Mouse (Mus musculus): Measurements from ENCODE around the gene Zfp386. TPM values are rescaled to one million over a fixed set of nuclear protein-coding genes. Genes with fewer than 3 reads are reported as not detected.
A peak's percentile ranks its signal among the peaks of the same experiment; 100 is the strongest.

Gene Zfp386
- polyA plus RNA-seq, 1 experiment from 2014 or later: 38.0 TPM

DNA sequence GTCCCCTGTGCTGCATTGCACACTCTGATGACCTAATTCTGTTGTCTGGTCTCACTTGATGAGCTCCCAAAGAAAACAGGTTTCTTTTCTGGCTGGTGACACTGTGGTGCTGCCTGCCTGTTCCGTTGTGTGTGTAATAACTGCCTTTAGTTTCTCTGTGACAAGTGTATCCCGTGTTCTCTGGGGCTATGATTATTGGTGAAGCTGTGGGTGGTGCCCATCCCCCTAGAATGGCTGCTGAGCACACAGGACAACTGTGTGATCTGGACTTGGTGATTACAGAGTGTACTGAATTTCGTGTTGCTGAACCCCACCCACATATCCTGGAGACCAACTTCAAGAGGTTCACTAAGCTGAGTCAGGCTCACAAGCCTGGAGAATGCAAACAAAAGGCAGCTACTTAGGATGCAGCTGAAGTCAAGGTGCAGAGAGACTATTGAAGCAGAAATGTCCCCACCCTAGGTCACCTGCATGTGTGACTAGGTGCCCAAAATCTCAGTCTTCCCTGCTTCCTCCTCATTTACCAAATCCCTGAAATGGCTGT lies 48.9 kb downstream of the Zfp386 start:
- no peak for ATAC-seq (ENCODE audit: insufficient read depth, low FRiP score, low read depth)
- H3K4me3 ChIP-seq (replicated peaks): no peak overlapping the region
- H3K4me1 ChIP-seq: no peaks in the 10 kb centered on the region
- 51% methylated on average over 3 of the region's 3 CpGs for WGBS
- H3K4me2 ChIP-seq: no peak overlapping the region
- no peaks in the 10 kb centered on the region for H3K9me3 ChIP-seq
- H3K36me3 ChIP-seq: no peaks in the 10 kb centered on the region
- H3K27me3 ChIP-seq (replicated peaks): no peaks in the 10 kb centered on the region
- no peak overlapping the region for H3K9ac ChIP-seq
- H3K27ac ChIP-seq: no peak overlapping the region

DNA sequence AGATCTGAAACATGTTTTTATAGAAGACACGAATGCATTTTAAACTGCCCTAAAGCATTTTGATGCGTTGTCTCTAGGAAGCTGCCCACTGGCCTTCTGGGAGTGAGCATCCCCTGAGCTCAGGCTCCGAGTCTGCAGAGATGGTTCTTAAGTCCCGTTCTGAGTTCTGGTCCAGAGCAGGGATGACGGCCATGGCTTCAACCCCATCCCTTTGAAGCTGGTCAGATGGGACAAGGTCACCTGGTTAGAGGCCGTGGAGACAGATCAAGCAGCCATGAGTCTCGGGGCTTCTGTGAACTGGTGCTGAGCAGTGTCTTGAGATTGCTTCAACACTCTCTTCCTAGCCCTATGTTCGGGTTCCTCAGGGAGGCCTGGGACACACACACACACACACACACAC lies 49.6 kb downstream of the Zfp386 start:
- Histone ChIP-seq H3K4me2 (no peak overlapping the region), H3K27me3 (replicated peaks) (no peaks in the 10 kb centered on the region), H3K9ac (no peak overlapping the region), H3K4me1 (no peaks in the 10 kb centered on the region), H3K9me3 (no peaks in the 10 kb centered on the region), H3K4me3 (replicated peaks) (no peak overlapping the region), H3K27ac (no peak overlapping the region), H3K36me3 (no peaks in the 10 kb centered on the region)
- ATAC-seq (ENCODE audit: insufficient read depth, low FRiP score, low read depth): no peak
- WGBS: 84% methylated on average over 8 of the region's 8 CpGs

DNA sequence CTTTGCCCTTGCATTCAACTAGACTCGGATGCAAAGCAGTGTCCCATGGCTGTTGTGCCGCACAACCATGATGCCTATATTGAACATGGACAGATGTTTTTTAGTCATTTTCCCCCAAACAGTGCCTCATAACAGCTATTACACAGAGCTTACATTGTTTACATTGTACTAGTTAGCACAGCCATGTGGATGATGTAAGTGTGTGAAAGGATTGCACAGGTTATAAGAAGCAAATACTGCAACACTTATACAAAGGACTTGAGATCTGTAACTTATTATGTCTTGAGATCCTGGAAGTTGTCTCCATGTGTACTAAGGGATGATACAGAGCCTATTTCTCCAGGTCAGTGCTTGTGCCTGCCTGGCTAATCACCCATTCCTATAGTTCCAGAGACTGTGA lies 54.4 kb downstream of the Zfp386 start:
- no peak overlapping the region for H3K4me3 ChIP-seq (replicated peaks)
- 84% methylated on average over 2 of the region's 2 CpGs for WGBS
- no peaks in the 10 kb centered on the region for H3K27me3 ChIP-seq (replicated peaks)
- no peaks in the 10 kb centered on the region for H3K9me3 ChIP-seq
- H3K36me3 ChIP-seq: no peaks in the 10 kb centered on the region
- ATAC-seq (ENCODE audit: insufficient read depth, low FRiP score, low read depth): no peak
- H3K4me1 ChIP-seq: no peaks in the 10 kb centered on the region
- H3K4me2 ChIP-seq: no peak overlapping the region
- no peak overlapping the region for H3K27ac ChIP-seq
- H3K9ac ChIP-seq: no peak overlapping the region

DNA sequence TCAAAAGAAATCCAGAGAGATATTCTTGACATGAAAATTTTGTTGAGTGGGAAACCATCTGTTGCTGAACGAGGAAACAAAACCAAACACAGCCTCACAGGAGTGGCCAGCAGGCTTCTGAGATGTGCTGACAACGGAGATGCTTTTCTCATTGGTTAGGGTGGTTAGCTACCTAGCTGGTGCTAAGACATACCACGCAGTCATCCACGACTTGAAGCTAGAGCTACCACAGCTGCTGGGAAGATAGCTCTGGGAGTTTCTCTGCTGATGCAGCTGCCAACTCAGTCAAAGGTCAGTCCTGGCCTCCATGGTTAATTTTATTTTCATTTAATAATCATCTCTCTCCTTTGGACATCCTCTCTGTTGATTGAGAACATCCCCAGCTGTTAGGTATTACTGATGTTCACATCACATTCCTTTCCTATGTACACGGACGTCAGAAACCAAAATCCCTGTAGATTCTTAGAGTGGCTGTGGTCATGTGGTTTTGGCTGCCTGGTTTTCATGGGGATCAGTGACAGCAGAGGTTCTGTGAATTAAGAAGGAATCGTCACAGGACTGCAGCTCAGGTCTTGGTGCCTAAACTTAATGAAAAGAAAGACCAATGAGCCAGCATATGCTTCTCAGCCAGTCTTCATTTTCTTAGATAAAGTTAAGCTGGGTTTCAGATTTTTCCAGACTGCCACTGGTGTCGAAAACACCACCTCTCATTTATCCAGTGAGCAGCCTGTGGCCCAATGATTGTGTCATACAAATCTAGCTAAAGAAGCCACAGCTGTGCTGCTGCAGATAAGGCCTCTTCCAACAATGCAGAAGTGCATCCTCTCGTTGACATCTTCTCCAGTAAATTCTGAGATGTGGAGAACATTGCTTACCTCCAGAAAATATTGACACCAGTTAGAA lies 62.2 kb downstream of the Zfp386 start:
- 59% methylated on average over 9 of the region's 9 CpGs for WGBS
- no peaks in the 10 kb centered on the region for H3K36me3 ChIP-seq
- no peak for ATAC-seq (ENCODE audit: insufficient read depth, low FRiP score, low read depth)
- no peak overlapping the region for H3K4me3 ChIP-seq (replicated peaks)
- no peaks in the 10 kb centered on the region for H3K27me3 ChIP-seq (replicated peaks)
- no peak overlapping the region for H3K4me2 ChIP-seq
- no peak overlapping the region for H3K9ac ChIP-seq
- H3K27ac ChIP-seq: 0 out of 2 replicates have a peak overlapping the region, but pooled peaks have one; percentile 11
- H3K4me1 ChIP-seq: no peaks in the 10 kb centered on the region
- H3K9me3 ChIP-seq: no peaks in the 10 kb centered on the region

DNA sequence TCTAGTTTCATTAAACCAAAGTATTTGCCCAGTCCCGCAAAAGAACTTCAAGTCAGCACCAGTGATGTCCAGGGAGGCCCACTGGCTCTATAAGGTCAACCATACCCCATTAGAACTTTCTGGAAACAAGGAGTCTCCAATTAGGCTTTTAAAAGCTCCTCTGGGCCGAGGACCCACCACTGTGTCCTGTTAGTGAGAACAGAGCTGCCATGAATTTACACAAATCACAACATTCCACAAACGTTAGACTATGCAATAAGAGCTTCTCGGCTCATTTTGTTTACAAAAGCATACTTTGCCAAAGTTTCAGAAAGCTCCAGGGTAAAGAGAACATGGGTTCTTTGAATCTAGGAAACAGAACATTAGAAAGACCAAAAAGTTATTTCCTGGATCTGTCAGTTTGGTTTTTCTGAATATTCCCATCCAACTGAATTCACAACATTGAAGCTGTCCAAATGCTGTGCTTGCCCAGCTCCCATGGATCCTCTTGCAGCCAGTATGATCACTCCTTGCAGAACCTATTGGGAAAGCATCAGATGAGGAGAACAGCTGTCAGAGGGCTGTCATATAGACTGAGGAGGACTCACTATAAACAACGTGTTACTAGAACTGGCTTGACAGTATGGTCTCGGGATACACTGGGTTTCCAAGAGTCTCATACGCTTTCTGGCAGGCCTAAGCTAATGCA lies 63.6 kb downstream of the Zfp386 start:
- WGBS: 59% methylated on average over 7 of the region's 7 CpGs
- no peaks in the 10 kb centered on the region for H3K9me3 ChIP-seq
- H3K27ac ChIP-seq: 0 out of 2 replicates have a peak overlapping the region, but pooled peaks have one; percentile 9
- ATAC-seq (ENCODE audit: insufficient read depth, low FRiP score, low read depth): no peak
- no peak overlapping the region for H3K9ac ChIP-seq
- no peak overlapping the region for H3K4me2 ChIP-seq
- H3K36me3 ChIP-seq: no peaks in the 10 kb centered on the region
- H3K27me3 ChIP-seq (replicated peaks): no peaks in the 10 kb centered on the region
- H3K4me3 ChIP-seq (replicated peaks): no peak overlapping the region
- no peaks in the 10 kb centered on the region for H3K4me1 ChIP-seq

Other genes with a start within 250 kb of the Zfp386 start
- 6.3 and 7.2 TPM in 2 replicates for gene Vipr2, start 30.0 kb downstream of the Zfp386 start, polyA plus RNA-seq (2015; fragmentation: Nextera tagmentation; extraction: Ambion mirVana)
- 17.9 and 23.1 TPM in 2 replicates for gene Wdr60, start 215.3 kb downstream of the Zfp386 start, polyA plus RNA-seq (2015; fragmentation: Nextera tagmentation; extraction: Ambion mirVana)
- not detected in 2 replicates for gene Gm11027, start 227.7 kb downstream of the Zfp386 start, polyA plus RNA-seq (2015; fragmentation: Nextera tagmentation; extraction: Ambion mirVana)
- gene Esyt2, start 233.5 kb downstream of the Zfp386 start, polyA plus RNA-seq (2015; fragmentation: Nextera tagmentation; extraction: Ambion mirVana): 28.4 and 29.9 TPM in 2 replicates

Data from stomach, embryonic 15.5 days (tissue).